Mouse (Mus musculus): ENCODE results near the gene Rap1gap2. TPM values are rescaled to one million over a fixed set of nuclear protein-coding genes. Genes with fewer than 3 reads are reported as not detected.

Rap1gap2 gene
- total RNA-seq, 2 experiments from 2014 or later = 10.8 to 13.2 TPM

- peak; percentile 41 for DNase-seq
Observed at GRCm38 (mm10) chr11:74458400-74458799, 152.3 kb downstream of the Rap1gap2 start.

DNA sequence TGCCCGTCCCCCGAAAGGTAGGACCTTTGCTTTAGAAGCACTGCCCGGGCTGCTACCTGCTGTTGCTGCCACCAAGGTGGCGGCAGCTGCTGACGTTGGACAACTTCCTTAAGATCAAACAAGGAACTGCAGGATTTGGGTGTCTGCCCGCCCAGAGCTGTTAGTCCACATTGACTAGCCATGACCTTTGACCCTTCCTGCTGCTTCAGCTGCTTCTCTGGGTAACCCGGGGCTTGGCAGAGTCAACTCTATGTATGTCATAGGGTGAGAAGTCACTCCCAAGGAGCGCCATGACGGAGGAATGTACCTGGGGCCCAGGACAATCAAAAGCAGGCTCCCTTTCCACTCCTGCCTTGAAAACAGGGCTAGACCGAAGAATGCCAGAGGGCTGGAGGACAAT is 153.5 kb downstream of the Rap1gap2 start:
- peak; percentile 44 for DNase-seq

DNA sequence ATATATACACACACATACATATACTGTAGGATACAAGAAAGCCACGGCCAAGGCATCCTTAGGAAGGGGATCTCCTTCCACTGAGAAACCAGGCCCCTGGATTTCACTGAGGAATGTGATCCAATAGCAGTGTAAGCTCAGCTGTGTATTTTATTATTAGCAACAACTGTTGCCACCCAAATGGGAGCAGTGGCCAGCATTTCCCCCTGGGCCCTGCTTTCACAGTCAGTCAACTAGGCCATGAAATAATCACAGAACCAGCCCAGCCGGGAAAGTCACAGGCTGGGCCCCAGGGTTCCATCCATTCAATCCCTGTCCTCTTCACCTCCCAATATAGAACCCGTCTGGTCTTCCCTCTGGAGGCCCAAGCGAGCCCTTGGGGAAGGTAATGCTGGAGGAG is 162.2 kb downstream of the Rap1gap2 start:
- peak; percentile 55 for DNase-seq

DNA sequence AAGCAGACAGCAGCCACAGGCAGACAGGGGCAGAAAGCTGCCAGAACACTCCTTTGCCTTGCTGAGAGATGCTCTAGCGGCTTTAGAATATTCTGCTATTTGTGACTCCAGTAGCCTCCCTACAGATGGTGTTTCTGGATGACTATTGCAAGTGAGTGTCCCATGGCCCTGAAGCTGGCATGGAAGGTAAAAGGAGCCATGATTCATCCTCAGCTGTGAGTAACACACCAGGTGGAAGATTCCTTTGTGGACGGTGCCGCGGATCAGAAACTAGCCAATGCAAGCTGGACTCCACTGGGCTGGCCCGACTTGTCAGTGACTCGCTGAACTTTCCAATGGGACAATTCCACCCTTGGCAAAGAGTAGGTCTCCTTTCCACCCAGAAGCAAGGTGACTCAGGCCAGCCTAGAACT is 162.7 kb downstream of the Rap1gap2 start:
- DNase-seq = no peak

GRCm38 (mm10) chr11:74445591-74445990 is 165.1 kb downstream of the Rap1gap2 start:
- no peak for DNase-seq

DNA sequence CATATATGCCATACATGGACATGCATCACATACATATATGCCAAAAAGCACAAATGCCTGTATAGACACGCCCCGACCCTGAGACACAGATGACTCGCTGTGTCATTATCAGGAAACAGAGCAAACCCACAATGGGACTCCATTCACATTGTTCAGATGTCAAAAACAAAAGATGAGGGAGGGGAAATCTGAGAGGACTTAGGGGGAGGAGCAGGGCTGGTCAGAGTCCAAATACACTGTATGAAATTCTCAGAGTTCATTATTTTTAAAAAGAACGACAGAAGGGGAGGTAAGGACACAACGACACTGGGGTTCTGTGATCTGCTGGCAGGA is 166.8 kb downstream of the Rap1gap2 start:
- no peak for DNase-seq

DNA sequence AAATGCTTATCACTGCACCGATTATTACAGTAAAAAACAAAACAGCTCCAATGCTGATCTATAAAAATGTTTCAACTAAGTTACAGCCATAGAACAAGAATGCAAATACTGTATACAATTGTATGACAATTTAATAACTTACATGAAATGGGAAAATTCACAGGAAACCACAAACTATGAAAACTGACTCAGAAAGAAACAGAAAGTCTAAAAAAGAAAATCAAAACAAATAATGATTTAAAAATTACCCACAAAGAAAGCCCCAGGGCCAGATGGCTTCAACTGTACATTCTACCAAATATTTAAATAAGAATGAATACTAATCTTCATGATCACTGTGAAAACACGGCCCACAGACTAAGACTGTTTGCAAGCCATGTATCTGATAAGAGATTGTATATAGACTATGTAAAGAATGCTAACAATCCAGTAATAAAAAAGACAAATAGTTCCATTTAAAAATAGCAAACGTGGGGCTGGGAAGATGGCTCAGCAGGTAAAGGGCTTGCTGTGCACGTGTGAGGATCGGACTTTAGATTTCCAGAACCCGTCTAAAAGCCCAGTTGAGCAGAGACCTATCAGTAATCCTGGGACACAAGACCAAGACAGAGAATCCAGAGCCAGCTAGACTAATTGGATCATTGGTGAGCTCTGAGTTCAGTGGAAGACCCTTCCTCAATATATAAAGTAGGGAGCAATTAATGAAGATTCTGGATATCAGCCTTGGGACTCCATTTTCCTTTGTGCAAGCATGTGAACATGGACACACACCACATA is 167.4 kb downstream of the Rap1gap2 start:
- DNase-seq = no peak

GRCm38 (mm10) chr11:74442396-74442795 is 168.3 kb downstream of the Rap1gap2 start:
- DNase-seq = no peak

DNA sequence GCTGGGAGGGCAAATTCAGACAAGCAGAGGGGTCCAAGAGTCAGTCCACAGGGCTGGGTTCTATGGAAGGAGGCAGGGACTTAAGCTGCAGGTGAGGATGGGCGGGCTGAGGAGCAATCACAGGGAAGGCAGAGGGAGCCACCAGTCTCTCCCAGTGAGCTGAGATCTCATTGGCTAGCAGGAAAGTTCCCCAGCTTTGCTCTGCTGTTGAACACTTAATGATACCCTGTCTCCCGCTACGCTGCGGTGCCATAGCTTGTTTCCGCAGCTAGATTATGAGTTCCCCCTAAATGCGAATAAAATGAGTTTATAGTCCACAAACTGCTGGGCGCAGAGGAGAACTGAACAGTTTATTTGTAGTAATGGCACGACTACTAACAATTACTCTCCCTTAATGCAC is 170.6 kb downstream of the Rap1gap2 start:
- no peak for DNase-seq

- DNase-seq = no peak
Observed at GRCm38 (mm10) chr11:74439202-74439601, 171.5 kb downstream of the Rap1gap2 start.

DNA sequence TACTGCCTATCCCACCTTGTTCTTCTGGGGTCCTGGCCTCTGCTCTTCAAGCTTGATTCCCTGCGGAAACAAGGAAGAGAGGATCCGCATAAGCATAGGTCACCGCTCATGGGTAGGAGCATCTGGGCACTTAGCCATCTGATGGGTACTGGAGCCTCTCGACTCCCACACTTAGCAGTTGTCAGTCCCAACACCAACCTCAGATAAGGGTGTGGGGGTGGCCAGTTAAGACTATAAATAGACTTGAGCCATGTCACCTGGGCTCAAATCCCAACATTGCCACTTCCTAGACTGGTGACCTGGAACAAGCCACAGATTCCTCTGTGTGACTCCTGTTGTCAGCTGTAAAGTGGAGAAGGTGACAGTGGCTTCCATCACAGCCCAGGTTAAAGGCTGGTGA is 172.5 kb downstream of the Rap1gap2 start:
- no peak for DNase-seq

- no peak for DNase-seq
Observed at GRCm38 (mm10) chr11:74435366-74435765, 175.3 kb downstream of the Rap1gap2 start.

GRCm38 (mm10) chr11:74433000-74433399 is 177.7 kb downstream of the Rap1gap2 start:
- no peak for DNase-seq

GRCm38 (mm10) chr11:74429798-74430529 is 180.8 kb downstream of the Rap1gap2 start:
- DNase-seq = no peak

- DNase-seq = no peak
Observed at GRCm38 (mm10) chr11:74426306-74426705, 184.4 kb downstream of the Rap1gap2 start.

- no peak for DNase-seq
Observed at GRCm38 (mm10) chr11:74422019-74422418, 188.7 kb downstream of the Rap1gap2 start.

GRCm38 (mm10) chr11:74421151-74421550 is 189.6 kb downstream of the Rap1gap2 start:
- no peak for DNase-seq

DNA sequence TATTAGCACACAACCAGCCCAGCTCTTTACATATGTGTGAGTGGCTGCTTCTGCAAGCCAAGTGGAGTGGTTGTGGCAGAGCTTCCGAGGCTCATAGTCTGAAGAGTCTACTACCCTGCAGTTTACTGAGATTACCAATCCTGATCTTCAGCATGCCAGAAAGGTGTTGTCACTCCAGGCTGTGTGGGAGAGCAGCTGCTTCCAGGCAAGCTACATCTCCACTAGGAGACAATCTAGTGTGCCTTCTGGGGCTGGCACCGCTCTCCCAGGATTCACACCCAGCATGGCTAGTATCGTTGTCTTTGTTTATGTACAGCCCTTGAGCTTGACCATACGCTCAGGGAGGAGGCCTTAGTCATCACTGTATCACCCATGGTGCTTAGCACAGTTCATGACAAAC is 191.1 kb downstream of the Rap1gap2 start:
- DNase-seq = no peak

DNA sequence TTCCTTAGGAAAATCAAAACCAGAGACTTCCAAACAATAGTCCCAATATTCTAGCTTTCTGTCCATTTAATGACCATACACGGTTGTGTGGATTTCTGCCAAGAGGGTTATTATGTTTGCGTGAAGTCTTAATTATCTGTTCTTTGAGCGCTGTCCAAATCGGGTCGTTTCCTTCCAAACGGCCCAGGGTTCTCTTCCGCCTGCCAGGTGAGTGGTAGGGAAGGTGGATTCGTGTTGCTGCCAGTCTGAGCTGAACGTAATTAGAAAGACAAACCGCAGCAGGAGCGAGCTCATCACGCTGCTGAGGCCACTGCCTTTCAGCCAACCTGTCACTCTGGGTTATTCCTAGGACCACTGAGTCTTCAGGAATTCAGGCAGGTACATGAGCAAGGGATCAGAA is 195.0 kb downstream of the Rap1gap2 start:
- no peak for DNase-seq

DNA sequence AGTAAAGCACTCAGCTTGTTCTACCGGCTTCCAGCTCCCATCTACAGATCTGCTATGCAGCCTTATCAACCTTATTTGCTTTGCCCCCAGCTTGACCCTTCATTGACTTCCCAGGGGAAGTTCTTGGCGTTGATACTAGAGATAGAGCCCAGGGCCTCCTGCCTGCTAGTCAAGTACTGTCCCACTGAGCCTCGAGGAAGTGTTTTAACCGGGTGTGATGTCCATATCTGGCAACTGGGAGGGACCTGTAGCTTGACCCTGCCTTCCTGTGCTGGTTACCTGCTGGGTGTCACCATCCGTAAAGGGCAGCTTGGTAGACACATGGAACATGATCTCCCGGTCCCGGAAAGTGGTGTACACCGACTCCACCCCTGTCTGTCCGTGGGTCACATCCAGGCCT is 196.6 kb downstream of the Rap1gap2 start:
- DNase-seq = no peak

- no peak for DNase-seq
Observed at GRCm38 (mm10) chr11:74413449-74413972, 197.2 kb downstream of the Rap1gap2 start.

DNA sequence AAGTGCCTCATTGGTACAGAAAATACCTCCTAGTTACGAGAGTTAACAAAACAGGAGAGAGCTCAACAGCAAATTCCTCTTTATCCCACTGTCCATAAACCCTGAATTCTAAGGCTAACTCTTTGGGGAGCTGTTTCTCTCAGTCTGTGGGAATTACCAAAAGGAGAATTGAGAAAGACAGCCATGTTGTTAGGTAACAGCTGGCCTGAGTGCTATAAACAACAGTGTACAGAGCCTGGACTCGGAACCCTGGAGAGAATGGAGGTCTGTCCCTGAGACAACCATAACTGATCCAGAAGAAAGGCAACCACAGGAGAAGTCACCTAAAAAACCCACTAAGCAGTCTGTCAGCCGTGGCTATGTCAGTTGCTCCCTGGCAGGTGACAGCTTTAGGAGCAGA is 198.3 kb downstream of the Rap1gap2 start:
- DNase-seq = peak; percentile 20

GRCm38 (mm10) chr11:74411943-74412342 is 198.8 kb downstream of the Rap1gap2 start:
- DNase-seq = no peak

- DNase-seq = peak; percentile 85
Observed at GRCm38 (mm10) chr11:74409757-74410174, 200.9 kb downstream of the Rap1gap2 start.
